Mouse (Mus musculus): ENCODE data around the gene Crym.

Crym gene

DNA sequence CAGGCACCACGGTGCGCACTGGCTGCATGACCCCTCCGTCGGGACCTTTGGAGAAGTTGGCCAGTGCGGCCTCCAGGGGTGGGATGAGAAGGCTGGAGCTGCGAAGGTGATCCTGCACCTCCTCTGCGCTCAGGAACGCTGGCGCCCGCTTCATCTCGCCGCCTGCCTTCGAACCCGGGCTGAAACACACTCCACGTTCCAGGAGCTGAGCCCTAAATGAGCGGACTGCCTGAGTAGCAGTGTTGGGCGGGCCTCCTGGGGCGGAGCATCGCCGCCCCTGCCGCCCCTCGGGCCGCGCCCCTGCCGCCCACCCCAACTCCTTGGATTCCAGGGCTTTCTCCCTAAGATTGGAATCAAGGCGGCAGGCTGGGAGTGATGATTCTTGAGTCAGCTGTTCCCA lies at the start of gene Crym:
Crym (minus strand) TSS at position 341 of the 400 bp plus-strand sequence.
- no peak for DNase-seq

DNA sequence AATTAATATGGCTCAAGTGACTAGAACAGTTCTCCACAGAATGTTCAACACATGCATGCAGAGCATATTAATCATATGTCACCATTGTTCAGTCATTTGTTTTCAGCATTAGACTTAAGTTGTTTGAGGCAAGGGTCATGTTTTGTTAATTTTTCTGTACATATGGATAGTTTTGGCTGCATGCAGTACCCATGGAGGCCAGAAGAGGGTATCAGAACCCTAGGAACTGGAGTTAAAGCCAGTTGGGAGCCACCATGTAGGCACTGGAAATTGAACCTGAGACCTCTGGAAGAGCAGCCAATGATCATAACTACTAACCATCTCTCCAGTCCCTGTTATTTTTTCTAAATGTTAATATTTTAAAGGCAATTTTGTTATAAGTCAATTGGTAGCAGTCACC lies 39.2 kb upstream of the Crym start:
- no peak for DNase-seq

DNA sequence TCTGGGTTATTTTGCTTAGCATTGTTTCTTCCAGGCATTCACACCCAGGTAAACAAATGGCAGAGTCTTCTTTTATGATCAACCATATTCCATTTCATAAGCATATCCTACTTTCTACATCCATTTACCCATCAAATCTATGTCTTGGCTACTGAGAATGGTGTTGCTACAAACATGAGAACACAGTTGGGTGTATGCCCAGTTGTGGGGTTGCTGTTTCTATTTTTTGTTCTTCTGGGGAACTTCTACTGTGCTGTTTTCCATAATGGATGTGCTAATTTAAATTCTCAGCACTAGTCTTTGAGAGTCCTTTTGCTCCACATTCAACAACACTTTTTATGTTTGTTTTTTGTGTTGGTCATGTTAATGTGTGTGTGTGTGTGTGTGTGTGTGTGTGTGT lies 26.6 kb upstream of the Crym start:
- no peak for DNase-seq

DNA sequence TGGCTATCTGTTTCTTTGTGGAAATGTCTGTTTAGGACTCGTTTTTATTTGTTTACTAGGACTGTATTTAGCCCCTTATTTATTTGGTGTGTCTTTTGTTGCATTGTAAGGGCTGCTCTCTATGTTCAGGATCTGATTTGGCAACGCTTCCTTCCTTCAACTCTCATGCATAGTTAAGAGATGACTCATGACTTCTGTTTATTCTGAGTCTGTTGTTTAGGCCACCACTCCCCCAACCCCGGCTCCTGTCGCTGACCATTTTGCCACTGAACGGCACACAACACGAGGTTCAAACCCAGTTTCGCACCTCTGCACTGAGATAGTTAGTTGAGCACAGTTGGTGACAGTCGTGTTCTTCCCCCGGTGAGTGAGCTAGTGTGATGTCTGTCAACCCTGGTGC lies 4.1 kb upstream of the Crym start:
- no peak for DNase-seq

DNA sequence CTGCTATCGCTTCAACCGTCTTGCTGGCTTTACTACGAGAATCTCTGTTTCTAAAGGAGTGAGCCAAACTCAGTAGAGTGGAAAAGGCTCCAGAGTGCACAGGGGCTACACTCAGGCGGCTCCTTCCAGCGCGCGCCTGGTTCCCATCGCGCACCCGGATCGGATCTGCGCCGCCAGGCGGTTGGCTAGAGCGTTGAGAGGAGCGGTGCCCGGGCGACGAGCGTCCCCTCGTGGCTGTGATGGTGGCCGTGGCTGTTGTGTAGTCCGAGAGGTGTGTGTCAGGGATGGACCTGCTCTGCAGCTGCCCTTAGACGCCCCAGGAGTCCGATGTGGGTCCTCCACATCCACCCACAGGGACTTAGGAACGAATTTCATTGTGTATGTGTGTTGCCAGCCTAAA lies 1.9 kb upstream of the Crym start, which contains the start of gene Abca14:
Abca14 (plus strand) TSS at position 173 of the 400 bp plus-strand sequence.
- no peak for DNase-seq

DNA sequence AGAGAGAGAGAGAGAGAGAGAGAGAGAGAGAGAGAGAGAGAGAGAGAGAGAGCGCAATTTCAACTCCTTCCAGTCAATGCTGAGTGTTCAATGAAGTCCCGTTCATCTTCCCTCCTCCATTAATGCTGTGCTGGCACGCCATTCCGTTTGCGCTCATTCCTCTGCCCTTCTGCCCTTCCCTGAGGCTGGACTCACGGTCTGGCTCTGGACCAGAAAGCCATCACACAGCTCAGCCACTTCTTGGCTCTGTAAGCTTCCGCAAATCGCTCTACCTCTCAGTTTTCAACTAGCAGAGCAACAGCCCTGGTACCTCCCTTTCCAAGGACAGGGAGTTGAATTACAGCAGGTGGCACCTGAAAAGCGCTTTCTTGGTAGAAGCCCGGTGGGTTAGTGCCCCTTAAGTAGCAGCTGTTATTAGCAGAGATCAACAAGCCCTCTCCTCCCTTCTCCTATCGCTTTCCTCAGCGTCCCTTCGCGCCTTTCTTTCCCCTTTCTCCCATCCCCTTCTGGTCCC lies 623 bp downstream of the Crym start:
- DNase-seq, result no peak

DNA sequence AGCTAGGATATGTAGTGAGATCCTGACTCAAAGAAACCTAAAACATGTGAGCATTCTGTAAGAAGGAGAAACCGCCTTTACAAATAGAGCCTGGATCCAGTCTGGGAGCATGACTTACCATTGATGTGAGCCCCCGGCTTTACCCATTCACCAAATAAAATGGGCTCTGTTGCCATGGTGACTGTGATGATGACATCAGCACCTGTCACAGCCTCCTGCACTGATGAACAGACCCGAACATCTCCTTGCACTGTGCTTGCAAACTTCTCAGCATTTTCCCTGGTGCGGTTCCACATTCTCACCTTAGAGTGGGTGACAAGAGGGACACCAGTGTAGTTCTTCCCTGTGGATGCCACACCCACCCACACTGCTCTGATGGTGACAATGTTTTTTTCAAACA lies 6.7 kb downstream of the Crym start:
- no peak for DNase-seq

DNA sequence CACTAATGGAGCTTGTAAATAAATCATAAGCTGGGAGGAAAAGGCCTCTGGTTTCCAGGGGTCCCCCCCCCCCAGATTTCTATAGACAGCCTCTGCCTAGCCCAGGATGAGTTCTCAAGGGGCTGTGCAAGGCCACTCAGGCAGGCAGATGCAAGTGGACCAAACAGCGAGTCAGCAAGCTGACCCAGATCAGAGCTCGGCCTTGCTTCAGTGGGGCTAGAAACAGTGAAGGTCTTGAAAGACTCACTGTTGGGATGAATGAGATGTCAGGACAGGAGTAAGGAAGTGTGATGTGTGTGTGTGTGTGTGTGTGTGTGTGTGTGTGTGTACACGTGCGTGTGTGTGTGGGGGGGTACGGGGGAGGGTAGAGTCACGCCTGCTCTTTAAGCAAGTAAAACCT lies 9.1 kb downstream of the Crym start:
- DNase-seq, result no peak

DNA sequence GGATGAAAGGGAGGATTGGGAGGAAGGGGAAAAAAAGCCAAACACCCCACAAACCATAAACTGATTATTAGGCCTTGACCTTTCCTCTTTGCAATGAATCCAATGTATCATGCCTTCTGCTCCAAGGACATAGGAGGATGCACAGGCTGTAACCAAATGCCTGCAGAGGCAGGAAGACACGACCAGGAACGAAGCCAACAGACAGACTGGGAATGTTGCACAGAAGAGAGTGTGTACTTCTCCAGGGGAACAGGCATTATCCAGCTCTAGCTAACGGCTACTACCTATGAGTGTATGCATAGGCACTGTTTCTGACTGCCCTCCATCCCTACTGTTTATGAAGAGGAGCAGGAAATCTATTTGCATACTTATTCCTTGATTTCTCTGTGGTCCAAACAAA lies 9.7 kb downstream of the Crym start:
- no peak for DNase-seq

DNA sequence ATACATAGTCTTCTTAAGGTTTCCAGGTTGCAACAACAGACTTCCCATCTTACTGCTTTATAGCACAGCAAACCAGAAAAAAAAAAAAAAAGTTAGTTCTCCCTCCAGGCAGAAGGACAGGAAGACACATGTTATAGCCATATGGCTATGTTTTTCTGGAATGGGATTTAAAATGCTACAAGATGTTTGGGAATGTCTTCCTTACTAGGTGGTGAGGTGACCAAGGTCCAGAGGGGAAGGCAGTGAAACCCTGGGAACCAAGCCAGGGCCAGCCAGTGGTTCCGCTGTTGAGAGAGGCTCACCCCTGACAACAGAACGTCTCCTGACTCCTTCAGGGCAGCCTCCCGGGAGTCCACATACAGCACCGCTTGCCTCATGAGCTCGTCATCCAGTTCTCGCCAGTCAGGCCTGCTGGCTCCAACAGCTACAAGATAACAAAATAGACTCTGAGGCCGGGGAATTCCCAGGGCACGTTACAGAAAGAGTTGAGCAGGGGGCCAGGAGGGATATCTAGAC lies 11.7 kb downstream of the Crym start:
- DNase-seq, result no peak

DNA sequence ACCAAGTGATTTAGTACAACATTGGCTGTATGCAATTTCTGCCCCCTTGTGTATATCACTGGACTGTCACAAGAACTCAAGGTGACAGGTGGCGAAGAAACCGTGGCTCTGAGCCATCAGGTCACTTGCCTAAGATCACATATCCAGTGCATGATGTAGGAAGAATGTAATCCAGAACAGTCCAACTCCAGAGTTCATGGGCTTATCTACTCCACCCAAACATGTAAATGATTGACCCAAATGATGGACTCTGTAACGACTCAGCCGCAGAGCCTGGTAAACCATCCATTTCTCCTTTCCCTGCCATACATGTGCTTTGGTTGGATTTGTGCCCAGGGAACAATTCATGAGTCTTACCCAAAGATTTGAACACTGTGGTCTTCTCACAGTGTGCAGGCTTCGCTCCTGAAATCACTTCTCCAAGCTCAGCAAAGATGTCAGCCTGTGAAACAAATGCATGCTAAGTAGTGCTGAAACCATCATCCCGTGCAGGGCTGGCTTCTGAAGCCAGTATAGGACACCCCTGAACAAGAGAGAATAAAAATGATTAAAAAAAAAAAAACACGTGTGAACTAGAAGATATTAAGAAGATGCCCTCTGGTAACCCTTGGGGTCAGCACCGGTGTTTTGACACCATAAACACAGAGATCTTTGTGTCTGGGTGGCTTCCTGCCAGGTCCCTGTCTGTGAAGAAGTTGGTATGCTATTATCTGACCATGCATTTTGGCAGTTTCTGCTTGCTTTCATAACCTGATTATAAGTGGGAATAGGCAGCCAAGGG lies 12.4 kb downstream of the Crym start:
- no peak for DNase-seq

DNA sequence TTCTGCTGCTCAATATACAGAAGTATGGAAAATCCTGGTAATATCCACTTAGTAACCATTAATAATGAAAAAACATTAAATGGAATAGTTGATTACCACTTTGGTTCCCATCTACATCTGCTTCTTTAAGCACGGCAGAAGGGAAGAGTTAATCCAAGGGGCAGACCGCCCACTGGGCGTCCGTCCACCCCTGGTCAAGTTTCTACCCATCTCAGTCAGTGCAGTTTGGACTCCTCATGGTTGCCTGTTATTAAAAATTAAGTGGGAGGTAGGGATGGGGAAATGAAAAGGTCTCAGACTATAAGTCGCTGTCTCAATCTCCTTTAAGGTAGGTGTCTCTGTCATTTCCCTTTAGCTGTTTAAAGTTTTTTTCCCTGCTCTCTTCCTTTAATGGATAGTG lies 13.0 kb downstream of the Crym start:
- no peak for DNase-seq

DNA sequence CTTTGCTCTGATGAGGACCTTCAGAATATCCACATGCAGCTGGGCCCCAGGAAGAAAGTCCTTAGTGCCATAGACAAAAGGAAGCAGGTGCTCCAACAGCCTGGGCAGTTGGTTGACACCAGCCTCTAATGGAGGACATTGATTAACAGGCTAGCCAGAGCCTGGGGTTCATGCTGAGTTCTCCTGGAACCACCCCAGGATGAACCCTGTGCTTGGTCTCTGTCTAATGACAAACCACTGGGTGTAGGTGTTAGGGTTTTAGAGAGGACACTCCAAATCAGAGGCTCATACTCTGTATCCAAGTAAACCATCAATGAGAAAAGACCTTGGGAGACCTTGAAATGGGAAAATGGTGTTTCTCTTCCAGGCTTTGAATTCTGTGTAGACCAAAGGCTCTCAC lies 19.0 kb downstream of the Crym start:
- no peak for DNase-seq

DNA sequence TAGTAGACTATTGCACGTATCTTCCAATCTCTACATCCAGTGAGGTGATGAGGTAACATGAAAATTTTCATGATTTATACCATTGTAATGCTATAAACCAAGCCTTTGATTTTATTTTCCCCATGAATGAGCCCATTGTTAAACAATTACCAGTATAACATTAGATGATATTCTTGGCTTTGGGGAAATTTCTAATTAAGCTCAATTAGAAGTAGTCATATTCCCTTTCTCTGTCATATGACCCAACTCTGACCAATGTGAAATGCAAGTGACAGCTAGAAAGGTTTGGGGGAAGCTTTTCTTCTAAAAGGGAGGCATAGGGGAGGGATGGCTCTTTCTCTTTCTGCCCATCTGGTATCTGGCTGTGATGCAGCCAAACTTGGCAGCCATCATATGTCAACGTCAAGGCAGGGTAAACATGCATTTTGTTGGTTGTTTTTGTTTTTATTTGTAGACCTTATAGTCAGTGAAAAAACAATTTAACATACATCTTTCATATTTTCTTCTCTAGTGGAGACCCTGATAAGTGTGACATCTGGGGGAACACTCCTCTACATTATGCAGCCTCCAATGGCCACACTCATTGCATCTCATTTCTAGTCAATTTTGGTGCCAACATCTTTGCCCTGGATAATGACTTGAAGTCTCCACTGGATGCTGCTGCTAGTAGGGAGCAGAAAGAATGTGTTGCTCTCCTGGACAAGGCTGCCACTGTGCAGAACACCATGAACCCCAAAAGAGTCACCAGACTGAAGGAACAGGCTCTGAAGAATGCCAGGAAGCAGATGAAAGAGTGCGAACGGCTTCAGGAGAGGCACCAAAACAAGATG lies 20.3 kb downstream of the Crym start:
- DNase-seq, result no peak

DNA sequence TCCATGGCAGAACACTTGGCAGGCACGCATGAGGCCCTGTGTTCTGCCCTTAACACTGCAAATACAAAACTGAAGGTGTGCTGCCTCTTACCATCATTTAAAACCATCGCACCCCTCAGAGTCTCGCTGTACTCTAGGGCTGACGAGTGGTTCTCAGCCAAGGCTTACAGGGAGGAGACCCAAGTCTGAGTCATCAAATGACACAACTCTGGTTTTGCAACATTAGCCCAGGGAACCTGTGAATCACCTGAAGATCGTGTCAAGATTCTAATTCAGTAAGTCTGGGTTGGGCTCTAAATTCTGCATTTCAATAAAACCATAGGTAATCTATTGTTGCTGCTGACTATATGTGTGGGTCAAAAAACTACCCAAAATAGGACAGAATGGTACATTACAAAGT lies 21.4 kb downstream of the Crym start:
- no peak for DNase-seq

DNA sequence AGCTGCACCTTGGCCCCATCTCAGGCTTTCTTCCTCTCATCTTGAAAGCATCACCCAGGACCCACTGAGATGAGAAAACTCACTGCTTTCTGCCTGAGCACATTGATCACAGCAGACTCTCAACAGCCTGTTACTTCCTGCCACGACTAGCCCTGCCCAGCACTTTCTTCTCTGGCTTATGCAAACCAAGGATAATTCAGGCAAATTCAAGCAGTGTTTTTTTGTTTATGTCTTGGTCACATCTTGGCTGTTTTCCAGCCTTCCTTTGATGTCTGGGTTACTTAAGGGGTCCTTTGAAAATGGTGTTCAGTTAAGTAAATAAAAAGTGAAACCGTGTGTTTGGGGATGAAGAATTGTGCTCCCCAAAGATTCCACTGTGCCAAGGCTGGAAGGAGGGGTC lies 23.0 kb downstream of the Crym start:
- no peak for DNase-seq

DNA sequence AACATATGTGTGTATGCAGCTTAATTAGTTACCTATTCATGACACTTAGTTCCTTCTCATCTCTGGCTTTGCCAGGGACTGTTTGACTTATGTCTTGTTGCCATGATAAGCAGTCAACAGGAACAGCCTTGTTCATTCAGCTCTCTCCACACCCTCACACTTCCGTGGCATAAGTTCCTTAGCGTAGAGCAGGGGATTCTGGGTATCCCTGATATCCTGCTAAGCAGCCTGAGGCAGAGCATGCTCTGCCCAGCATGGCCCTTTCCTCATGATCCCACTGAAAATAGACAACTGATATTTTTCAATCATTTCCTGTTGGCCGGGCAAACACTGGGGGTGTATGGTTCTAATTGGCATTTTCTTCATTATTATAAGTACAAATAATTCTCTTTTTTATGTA lies 24.3 kb downstream of the Crym start:
- no peak for DNase-seq

DNA sequence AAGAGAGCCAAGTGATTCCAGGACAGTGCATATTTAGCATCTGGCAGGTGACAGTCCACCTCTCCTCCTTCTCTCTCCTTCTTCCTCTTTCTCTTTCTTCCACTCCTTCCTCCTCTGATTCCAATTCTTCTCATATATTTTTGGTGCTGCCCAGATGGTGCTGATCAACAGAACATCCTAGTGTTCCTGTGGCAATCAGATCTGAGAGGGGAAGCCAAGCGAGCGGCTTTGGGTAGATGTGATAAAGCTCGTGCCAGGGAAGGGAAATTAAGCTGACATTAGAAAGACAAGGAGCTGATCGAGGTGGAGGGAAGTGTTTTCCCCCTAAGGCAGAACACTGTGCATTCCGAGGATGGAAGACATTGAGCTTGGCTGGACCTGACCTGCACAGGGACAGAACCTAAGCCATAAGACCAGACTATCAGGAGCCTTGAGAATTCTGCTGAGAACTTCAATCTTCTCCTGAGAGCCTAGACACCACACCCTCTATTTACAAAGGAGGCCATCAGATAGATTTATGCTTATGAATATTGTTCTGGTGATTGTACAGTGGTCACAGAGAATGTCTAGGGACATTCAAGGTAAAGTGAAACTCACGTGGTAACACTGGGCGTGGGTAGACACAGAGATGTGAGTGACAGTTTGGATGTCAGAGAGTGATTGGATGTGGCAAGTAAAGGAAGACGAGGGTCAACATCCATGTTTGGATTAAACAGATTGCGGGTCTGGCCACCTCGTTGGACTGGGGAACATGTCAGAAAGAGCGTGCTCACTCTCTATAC lies 27.0 kb downstream of the Crym start:
- no peak for DNase-seq

DNA sequence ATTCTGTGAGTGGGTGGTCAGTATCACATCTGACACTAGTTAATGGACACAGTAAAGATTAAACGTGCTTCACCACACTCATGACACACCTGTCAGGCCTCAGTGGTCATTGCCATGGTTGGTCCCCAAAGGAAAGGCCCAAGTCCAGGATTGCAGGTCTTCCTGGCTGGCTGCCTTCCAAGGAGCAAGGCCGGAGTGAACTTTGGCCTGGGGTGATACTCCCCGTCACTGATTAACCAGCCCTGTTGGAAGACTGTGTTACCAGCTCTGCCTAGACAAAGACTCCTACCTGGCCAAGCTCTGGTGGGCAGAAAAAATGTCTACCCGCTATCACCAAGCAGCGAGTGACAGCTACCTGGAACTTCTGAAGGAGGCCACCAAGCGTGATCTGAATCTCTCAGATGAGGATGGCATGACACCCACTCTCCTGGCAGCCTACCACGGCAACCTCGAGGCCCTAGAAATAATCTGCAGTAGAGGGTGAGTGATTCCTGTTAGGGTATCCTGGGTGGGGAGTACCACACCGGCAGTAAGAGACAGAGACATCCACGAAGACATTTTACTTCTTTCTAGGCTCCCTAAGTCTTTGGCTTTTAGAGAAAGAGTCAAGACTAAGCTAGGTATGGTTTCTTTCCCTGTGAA lies 28.2 kb downstream of the Crym start, which contains the start of gene Anks4b:
Anks4b (plus strand) TSS at position 256 of the 642 bp plus-strand sequence.
- no peak for DNase-seq

DNA sequence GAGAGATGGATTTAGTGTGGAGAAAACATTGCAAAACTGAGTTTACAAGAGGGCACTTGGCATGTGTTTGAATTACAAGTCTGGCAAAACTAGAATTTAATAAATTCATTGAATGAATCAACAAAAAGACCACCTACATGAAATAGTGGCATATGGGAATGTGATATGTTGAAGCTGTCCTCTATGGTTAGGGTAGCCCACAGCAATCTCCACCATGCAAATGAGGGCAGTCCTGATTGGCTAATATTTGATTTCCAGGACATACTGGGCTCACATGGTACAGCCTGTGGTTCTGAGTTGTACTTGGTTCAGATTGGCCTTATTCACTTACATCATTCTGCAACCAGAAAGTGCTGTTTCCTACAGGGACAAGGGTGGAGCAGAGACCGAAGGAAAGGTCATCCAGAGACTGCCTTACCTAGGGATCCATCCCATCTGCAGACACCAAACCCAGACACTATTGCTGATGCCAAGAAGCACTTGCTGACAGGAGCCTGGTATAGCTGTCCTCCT lies 29.7 kb downstream of the Crym start:
- DNase-seq, result no peak

DNA sequence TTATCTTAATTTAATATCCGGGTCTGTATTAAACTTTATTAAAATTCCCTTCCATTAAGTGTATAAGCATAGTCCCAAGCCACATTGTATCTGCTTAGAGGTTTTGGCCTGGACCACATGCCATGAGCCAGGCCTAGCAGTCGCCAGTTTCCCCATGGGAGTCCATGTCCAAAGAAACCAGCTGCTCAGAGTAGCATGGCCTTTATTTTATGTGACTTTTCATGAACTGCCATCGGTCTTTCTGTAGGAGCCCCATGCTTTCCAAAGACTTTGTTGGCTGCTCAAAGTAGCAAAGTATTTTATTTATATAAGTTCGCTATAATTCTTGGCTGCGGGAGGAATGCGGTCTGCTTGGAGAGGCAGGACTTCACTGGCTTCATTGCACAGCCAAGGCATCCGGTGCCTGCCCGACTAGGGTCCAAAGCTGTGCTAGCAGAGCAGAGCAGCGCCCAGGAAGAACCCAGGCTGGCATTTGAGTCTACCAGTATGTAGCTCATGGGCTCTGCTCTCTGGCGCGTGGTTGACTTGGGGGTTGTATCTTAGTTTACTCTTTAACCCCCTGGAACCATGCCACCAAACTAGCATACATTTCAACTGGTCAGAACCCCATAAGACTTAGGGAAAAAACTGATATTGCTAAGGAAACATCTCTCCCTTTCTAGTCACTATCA lies 38.2 kb downstream of the Crym start:
- no peak for DNase-seq

All from B cell, adult 2 months (primary cell).